Mouse (Mus musculus) bone marrow, adult 2 months (tissue): ENCODE measurements around the gene Dkk3.

Experiments
- CTCF ChIP-seq: fragments of 200-500 bp; IDR thresholded peaks from 2 replicates; pipeline ENCODE4 v1.5.1; 2011; ENCODE audit warnings: low read length, control low read depth; ENCODE audit not compliant: control insufficient read depth, insufficient read depth
- POLR2A ChIP-seq: fragments of 200-500 bp; IDR thresholded peaks from 2 replicates; pipeline ENCODE4 v1.6.1; 2011; ENCODE audit warnings: low read depth, mild to moderate bottlenecking, control low read depth, low read length, borderline replicate concordance; ENCODE audit not compliant: control insufficient read depth

GRCm38 (mm10) chr7:112129851-112130250 is 29.0 kb downstream of the Dkk3 start:
- TF ChIP-seq POLR2A, result no peak
- no peak for TF ChIP-seq CTCF
